Mouse (Mus musculus) heart, embryonic 13.5 days (tissue): ENCODE data around the gene Thada. TPM values are rescaled to one million over a fixed set of nuclear protein-coding genes. Genes with fewer than 3 reads are reported as not detected.

ENCODE experiments used
- ATAC-seq: fragments of 200-750 bp; cut with Nextera tagmentation; 2 replicates; pipeline ENCODE4 v1.8.0; 2017; ENCODE audit warnings: moderate TSS enrichment; ENCODE audit not compliant: insufficient number of reproducible peaks, low FRiP score, low TSS enrichment; ENCODE audit errors: extremely low read depth
- H3K27ac ChIP-seq: fragments of 300-500 bp; sonication (generic); replicated peaks from 2 replicates; pipeline ENCODE4 v1.5.1; 2015; ENCODE audit warnings: moderate library complexity, mild to moderate bottlenecking, inconsistent platforms
- H3K27me3 ChIP-seq: fragments of 300-500 bp; sonication (generic); replicated peaks from 2 replicates; pipeline ENCODE4 v1.6.1; 2015; ENCODE audit warnings: mild to moderate bottlenecking, inconsistent platforms
- H3K36me3 ChIP-seq: fragments of 300-500 bp; sonication (generic); 2 replicates; pipeline ENCODE4 v1.6.1; 2015; ENCODE audit warnings: mild to moderate bottlenecking, inconsistent platforms
- H3K4me1 ChIP-seq: fragments of 300-500 bp; sonication (generic); 2 replicates; pipeline ENCODE4 v1.6.1; 2015; ENCODE audit warnings: inconsistent platforms
- H3K4me2 ChIP-seq: fragments of 300-500 bp; sonication (generic); 2 replicates; pipeline ENCODE4 v1.6.1; 2015; ENCODE audit warnings: inconsistent platforms, mild to moderate bottlenecking, moderate library complexity
- H3K4me3 ChIP-seq: fragments of 300-500 bp; sonication (generic); 2 replicates; pipeline ENCODE4 v1.5.1; 2015; ENCODE audit warnings: moderate library complexity, mild to moderate bottlenecking, inconsistent platforms
- H3K9ac ChIP-seq: fragments of 300-500 bp; sonication (generic); 2 replicates; pipeline ENCODE4 v1.6.1; 2015; ENCODE audit warnings: inconsistent platforms, mild to moderate bottlenecking, moderate library complexity
- H3K9me3 ChIP-seq: fragments of 300-500 bp; sonication (generic); 2 replicates; pipeline ENCODE4 v1.6.1; 2016; ENCODE audit warnings: inconsistent platforms
- WGBS: fragments of 180-500 bp; shearing (Covaris S2); methylation state at CpG from one replicate; pipeline ENCODE4 v1.1.7; 2015; ENCODE audit warnings: mixed read lengths; 5-methylcytosine and 5-hydroxymethylcytosine counted together
- polyA plus RNA-seq: library from polyadenylated mRNA; unstranded; fragments of >200 nt; fragmentation: Nextera tagmentation; extraction: Ambion mirVana; gene quantifications from 2 replicates; pipeline ENCODE4 v1.2.1, GENCODE M21; 2015

The Thada gene
- polyA plus RNA-seq, 1 experiment from 2014 or later, result 4.6 TPM

GRCm38 (mm10) chr17:84335996-84336395, 130.0 kb downstream of the Thada start:
- 44% methylated on average over 1 of the region's 1 CpGs for WGBS
- Histone ChIP-seq H3K27me3 (no peaks in the 10 kb centered on the region), H3K4me2 (no peak overlapping the region), H3K27ac (no peak overlapping the region), H3K36me3 (peaks cover 30% of the 10 kb centered on the region), H3K4me3 (no peak overlapping the region), H3K9me3 (no peaks in the 10 kb centered on the region), H3K4me1 (peaks cover 5% of the 10 kb centered on the region; the same call in 1 of the 2 replicates), H3K9ac (no peak overlapping the region)
- no peak for ATAC-seq

GRCm38 (mm10) chr17:84335076-84335475, 130.9 kb downstream of the Thada start:
- Histone ChIP-seq H3K27me3 (no peaks in the 10 kb centered on the region), H3K4me1 (peaks cover 5% of the 10 kb centered on the region; the same call in 1 of the 2 replicates), H3K4me3 (no peak overlapping the region), H3K27ac (no peak overlapping the region), H3K36me3 (peaks cover 27% of the 10 kb centered on the region), H3K9ac (no peak overlapping the region), H3K9me3 (no peaks in the 10 kb centered on the region), H3K4me2 (no peak overlapping the region)
- ATAC-seq, result no peak
- 78% methylated on average over 3 of the region's 3 CpGs for WGBS

GRCm38 (mm10) chr17:84334241-84335014, 131.6 kb downstream of the Thada start:
- H3K27me3 ChIP-seq, result no peaks in the 10 kb centered on the region
- 68% methylated on average over 5 of the region's 5 CpGs for WGBS
- ATAC-seq, result no peak

GRCm38 (mm10) chr17:84332940-84333339, 133.1 kb downstream of the Thada start:
- WGBS, result 84% methylated on average over 5 of the region's 5 CpGs
- no peak for ATAC-seq

More at GRCm38 (mm10) chr17:84334241-84335014, 131.6 kb downstream of the Thada start:
- no peaks in the 10 kb centered on the region for H3K9me3 ChIP-seq
- no peak overlapping the region for H3K9ac ChIP-seq
- no peak overlapping the region for H3K27ac ChIP-seq
- peaks cover 5% of the 10 kb centered on the region; the same call in 1 of the 2 replicates for H3K4me1 ChIP-seq
- no peak overlapping the region for H3K4me3 ChIP-seq
- peaks cover 25% of the 10 kb centered on the region for H3K36me3 ChIP-seq
- H3K4me2 ChIP-seq, result no peak overlapping the region

GRCm38 (mm10) chr17:84330986-84331385, 135.0 kb downstream of the Thada start:
- 76% methylated on average over 8 of the region's 8 CpGs for WGBS
- H3K27me3 ChIP-seq, result no peaks in the 10 kb centered on the region
- H3K9me3 ChIP-seq, result no peaks in the 10 kb centered on the region
- H3K36me3 ChIP-seq, result peaks cover 17% of the 10 kb centered on the region; the same call in 1 of the 2 replicates
- no peak overlapping the region for H3K9ac ChIP-seq
- no peak overlapping the region for H3K4me2 ChIP-seq
- no peak overlapping the region for H3K27ac ChIP-seq
- H3K4me1 ChIP-seq, result peaks cover 5% of the 10 kb centered on the region; the same call in 1 of the 2 replicates
- no peak for ATAC-seq
- H3K4me3 ChIP-seq, result no peak overlapping the region

More at GRCm38 (mm10) chr17:84332940-84333339, 133.1 kb downstream of the Thada start:
- Histone ChIP-seq H3K9ac (no peak overlapping the region), H3K4me2 (no peak overlapping the region), H3K9me3 (no peaks in the 10 kb centered on the region), H3K4me3 (no peak overlapping the region), H3K27ac (no peak overlapping the region), H3K27me3 (no peaks in the 10 kb centered on the region), H3K36me3 (peaks cover 25% of the 10 kb centered on the region), H3K4me1 (peaks cover 5% of the 10 kb centered on the region; the same call in 1 of the 2 replicates)

GRCm38 (mm10) chr17:84330506-84330905, 135.5 kb downstream of the Thada start:
- Histone ChIP-seq H3K9me3 (no peaks in the 10 kb centered on the region), H3K36me3 (peaks cover 17% of the 10 kb centered on the region; the same call in 1 of the 2 replicates), H3K4me3 (no peak overlapping the region), H3K27ac (no peak overlapping the region), H3K4me2 (no peak overlapping the region), H3K4me1 (peaks cover 8% of the 10 kb centered on the region; the same call in 1 of the 2 replicates), H3K9ac (no peak overlapping the region), H3K27me3 (no peaks in the 10 kb centered on the region)
- 78% methylated on average over 6 of the region's 6 CpGs for WGBS
- no peak for ATAC-seq

GRCm38 (mm10) chr17:84329906-84330470, 136.0 kb downstream of the Thada start:
- Histone ChIP-seq H3K4me3 (no peak overlapping the region), H3K4me1 (peaks cover 8% of the 10 kb centered on the region; the same call in 1 of the 2 replicates), H3K4me2 (no peak overlapping the region), H3K36me3 (peaks cover 17% of the 10 kb centered on the region; the same call in 1 of the 2 replicates), H3K27ac (no peak overlapping the region), H3K9ac (no peak overlapping the region), H3K9me3 (no peaks in the 10 kb centered on the region), H3K27me3 (no peaks in the 10 kb centered on the region)
- ATAC-seq, result no peak
- 73% methylated on average over 4 of the region's 4 CpGs for WGBS

- Histone ChIP-seq H3K9ac (no peak overlapping the region), H3K4me3 (no peak overlapping the region), H3K36me3 (peaks cover 13% of the 10 kb centered on the region; the same call in 1 of the 2 replicates), H3K9me3 (no peaks in the 10 kb centered on the region), H3K27ac (no peak overlapping the region), H3K27me3 (no peaks in the 10 kb centered on the region), H3K4me2 (no peak overlapping the region), H3K4me1 (peaks cover 8% of the 10 kb centered on the region; the same call in 1 of the 2 replicates)
- WGBS, result 67% methylated on average over 2 of the region's 2 CpGs
- ATAC-seq, result no peak
Observed at GRCm38 (mm10) chr17:84328526-84328925, 137.5 kb downstream of the Thada start.

- 90% methylated on average over 12 of the region's 12 CpGs for WGBS
- H3K36me3 ChIP-seq, result 0 out of 2 replicates have a peak, but pooled peaks cover 6% of the 10 kb centered on the region
- no peaks in the 10 kb centered on the region for H3K9me3 ChIP-seq
- no peak overlapping the region for H3K4me3 ChIP-seq
- H3K4me1 ChIP-seq, result peaks cover 8% of the 10 kb centered on the region; the same call in 1 of the 2 replicates
- H3K27ac ChIP-seq, result no peak overlapping the region
- H3K27me3 ChIP-seq, result no peaks in the 10 kb centered on the region
- no peak overlapping the region for H3K9ac ChIP-seq
- no peak; the same call in 1 of the 2 replicates for ATAC-seq
- H3K4me2 ChIP-seq, result no peak overlapping the region
Observed at GRCm38 (mm10) chr17:84327051-84327925, 138.7 kb downstream of the Thada start.

GRCm38 (mm10) chr17:84322176-84322575, 143.8 kb downstream of the Thada start:
- H3K4me2 ChIP-seq, result no peak overlapping the region
- peaks cover 8% of the 10 kb centered on the region; the same call in 1 of the 2 replicates for H3K4me1 ChIP-seq
- H3K9me3 ChIP-seq, result no peaks in the 10 kb centered on the region
- H3K9ac ChIP-seq, result no peak overlapping the region
- H3K4me3 ChIP-seq, result no peak overlapping the region
- no peak overlapping the region for H3K27ac ChIP-seq
- no peaks in the 10 kb centered on the region for H3K27me3 ChIP-seq
- 86% methylated on average over 4 of the region's 4 CpGs for WGBS
- 0 out of 2 replicates have a peak, but pooled peaks cover 2% of the 10 kb centered on the region for H3K36me3 ChIP-seq
- no peak for ATAC-seq

GRCm38 (mm10) chr17:84321351-84321750, 144.7 kb downstream of the Thada start:
- Histone ChIP-seq H3K9ac (no peak overlapping the region), H3K4me2 (no peak overlapping the region), H3K4me3 (no peak overlapping the region), H3K9me3 (no peaks in the 10 kb centered on the region), H3K27ac (no peak overlapping the region), H3K27me3 (no peaks in the 10 kb centered on the region), H3K4me1 (peaks cover 7% of the 10 kb centered on the region; the same call in 1 of the 2 replicates), H3K36me3 (0 out of 2 replicates have a peak, but pooled peaks cover 2% of the 10 kb centered on the region)
- ATAC-seq, result no peak
- 82% methylated on average over 5 of the region's 5 CpGs for WGBS
